Mouse (Mus musculus): ENCODE measurements around the gene Trpm8. TPM values are rescaled to one million over a fixed set of nuclear protein-coding genes. Genes with fewer than 3 reads are reported as not detected.

The Trpm8 gene
- total RNA-seq, 2 experiments from 2014 or later, result not detected

- DNase-seq, result no peak
Observed at GRCm38 (mm10) chr1:88248658-88249057, 28.8 kb upstream of the Trpm8 start.

DNA sequence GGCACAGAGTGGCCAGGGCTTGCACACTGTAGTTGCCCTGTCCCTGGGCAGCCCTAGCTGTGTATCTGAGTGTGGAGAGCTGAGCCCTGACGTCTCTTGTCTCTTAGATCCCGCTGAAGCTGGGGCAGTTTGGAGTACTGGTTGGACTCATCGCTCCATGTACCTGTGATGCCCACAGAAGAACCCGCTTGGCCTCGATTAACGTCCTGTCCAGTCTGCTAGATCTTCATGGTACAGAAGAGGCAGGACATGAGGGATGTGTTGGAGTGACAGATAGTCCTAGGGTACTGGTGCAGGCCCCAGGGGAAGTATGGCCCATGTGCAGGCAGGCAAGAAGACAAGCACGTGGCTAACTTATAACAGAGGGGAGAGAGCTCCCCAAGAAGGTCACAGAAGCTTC is 27.9 kb upstream of the Trpm8 start:
- DNase-seq, result no peak

- no peak for DNase-seq
Observed at GRCm38 (mm10) chr1:88250023-88250422, 27.4 kb upstream of the Trpm8 start.

DNA sequence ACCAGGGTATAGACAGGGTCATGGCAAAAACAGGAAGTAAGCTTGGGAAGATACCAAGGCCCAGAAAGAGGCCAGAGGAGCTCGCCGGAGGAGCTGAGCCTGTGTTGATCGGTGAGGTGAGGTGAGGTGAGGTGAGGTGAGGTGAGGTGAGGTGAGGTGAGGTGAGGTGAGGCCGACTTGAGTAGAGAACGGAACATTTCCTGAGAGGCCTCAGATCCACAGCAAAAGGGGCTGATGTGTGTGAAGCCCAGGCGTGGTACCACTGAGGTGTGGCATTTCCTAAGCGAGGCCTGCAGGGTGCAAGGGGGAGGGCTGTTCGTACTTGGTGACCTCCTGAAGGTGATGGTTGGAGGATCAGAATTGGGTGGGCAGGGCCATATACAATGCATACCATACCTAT is 24.4 kb upstream of the Trpm8 start:
- no peak for DNase-seq

GRCm38 (mm10) chr1:88253540-88253939 is 23.9 kb upstream of the Trpm8 start:
- DNase-seq, result no peak

DNA sequence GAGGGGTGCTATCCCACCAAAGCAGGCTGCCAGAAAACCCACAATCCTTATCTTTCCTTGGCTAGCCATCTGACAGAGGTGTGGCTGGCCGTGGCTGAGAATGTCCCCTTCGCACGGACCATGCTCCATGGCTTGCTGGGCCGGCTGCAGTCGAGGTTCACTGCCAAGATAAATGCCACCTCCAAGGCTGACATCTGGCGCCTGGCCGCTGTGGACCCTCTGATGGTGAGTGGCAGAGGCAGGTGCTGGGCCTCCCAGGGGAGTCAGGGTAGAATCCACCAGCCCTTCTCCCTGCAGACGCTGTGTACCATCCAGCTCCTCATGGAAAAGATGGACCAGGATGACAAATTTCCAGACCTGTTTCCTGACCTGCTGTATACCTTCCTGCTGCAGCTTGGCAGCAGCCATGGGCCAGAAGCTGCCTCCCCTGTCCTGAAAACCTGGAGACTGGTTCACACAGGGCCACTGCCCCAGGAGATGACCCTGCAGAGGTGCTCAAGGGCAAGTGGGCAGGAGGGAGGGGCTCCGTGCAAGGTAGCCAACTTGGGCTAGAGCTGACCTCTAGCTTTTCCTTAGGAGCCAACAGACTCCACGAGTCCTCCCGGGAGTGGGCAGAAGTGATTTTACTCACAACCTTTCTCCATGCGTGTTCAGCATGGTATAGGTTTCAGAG is 22.5 kb upstream of the Trpm8 start:
- no peak for DNase-seq

GRCm38 (mm10) chr1:88255466-88255857 is 22.0 kb upstream of the Trpm8 start:
- no peak for DNase-seq

- DNase-seq, result no peak
Observed at GRCm38 (mm10) chr1:88255989-88256754, 21.3 kb upstream of the Trpm8 start.

DNA sequence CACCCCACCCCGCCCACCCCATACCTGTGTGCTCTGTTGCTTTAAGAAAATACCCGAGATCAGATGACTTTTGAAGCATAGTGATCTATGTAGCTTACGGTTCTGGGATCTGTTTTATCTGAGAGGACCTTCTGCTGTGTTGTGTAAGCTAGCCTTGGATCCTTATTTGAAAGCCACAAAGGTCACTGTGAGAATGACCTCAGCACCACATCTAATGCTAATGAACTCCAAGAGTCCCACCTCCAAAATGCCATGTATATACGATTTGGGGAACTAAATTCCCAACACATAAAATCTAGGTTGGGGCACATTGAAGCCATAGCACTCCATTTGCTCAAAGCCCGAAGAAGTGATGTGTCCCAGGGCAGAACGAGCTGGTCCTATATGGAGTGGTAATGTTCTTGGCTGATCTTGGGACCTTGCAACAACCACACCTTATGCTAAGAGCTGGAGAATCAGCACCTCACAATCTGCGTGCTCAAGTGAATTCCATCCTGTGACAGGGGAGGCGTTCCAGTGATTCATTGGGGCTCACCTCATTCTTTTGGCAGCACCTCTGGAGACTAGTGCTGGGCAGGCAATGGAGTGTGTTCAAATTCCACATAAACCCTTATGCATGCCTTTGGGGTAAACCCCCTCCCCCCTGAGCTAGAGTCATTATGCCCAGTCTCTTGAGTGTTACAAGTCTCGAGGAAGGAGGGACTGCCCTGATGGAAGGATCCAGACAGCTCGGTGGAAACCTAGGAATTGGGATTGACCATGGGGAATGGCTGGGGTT is 20.4 kb upstream of the Trpm8 start:
- no peak for DNase-seq

DNA sequence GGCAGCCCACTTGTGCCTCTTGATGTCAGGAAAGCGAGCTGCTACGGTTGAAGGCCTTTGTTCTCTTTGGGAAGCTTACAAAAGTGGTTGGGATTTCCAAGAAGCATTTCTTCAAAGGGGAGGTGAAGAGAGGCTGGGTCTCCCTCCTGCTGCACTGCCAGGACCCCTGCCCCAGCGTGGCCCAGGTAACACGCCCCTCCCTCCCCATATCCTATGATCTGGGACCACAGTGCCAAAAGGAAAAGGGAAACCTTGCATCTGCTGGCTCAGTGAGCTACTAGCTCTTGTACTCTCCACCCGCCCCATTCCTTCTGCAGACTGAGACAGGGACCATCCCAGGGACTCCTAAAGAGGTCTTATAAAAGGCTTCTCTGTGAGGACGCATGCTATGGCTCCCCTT is 19.8 kb upstream of the Trpm8 start:
- no peak for DNase-seq

- no peak for DNase-seq
Observed at GRCm38 (mm10) chr1:88258361-88258760, 19.1 kb upstream of the Trpm8 start.

DNA sequence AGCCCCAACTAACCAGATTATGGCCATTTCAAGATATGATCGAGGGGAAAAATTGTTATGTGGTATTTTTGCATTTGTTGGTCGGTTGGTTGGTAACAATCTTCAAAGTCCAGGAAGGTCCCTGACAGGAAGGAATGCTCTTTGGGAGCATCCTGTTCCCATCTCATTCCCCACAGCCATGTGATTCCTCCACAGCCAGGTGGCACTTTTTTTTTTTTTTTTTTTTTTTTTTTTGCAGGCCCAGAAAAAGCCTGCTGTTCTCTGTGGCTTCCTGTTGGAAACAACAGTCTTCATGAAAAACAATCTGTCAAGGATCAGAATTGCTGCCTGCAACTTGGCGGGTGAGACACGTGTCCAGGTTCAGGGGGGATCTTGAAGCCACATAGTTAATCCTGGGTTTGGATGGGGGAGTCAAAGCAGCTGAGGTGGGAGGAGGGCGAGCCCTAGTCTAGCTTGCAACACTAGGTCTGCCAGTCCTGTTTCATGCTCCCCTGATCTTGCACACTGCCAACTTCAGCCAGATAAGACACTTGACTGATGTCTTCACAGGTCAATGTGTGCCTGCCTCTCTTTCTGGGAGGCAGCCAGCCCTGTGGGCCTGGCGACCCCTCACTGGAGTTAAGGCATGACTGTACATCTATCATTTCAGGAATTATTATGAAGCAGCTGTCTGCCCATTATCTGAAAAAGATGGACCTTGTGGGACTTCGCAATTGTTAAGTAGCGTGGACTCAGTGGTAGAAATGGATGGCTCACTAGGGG is 18.4 kb upstream of the Trpm8 start:
- DNase-seq, result peak; percentile 64

DNA sequence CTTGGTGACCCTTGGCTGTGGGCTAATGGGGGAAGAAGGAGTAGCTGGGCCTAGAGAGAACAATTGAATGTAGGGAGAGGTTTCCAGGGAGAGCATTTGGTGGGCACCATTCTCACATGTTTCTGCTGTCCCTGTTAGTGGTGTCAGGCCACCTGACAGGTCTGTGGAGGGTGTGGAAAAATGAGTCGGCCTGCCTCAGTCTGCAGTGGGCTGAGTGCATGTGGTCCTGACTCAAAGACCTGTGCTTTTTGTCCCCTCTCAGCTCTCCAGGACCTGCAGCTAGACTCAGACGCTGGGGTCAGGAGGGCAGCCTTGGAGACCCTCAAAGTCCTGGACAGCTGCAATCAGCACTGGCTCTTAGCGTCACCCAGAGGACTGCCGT is 17.8 kb upstream of the Trpm8 start:
- no peak for DNase-seq

DNA sequence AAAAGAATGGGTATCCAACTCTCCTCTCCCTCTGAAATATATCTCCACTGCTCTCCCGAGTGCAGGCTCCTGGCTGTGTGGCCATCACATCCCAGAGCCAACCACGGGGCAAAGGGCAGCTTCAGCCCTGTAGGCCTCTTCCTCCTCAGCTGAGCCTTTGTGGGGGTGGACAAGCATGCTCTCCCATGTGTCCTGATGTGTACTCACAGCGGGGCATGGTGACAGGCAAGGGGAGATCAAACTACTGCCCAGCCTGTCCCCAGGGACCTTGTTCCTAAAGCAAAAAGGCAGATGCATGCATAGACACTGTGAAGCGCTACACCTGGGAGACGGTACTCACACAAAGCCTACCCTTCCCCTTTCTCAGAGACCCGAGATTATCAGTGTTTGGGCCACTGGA is 17.3 kb upstream of the Trpm8 start:
- DNase-seq, result peak; percentile 68

GRCm38 (mm10) chr1:88260604-88261377 is 16.7 kb upstream of the Trpm8 start:
- DNase-seq, result no peak

DNA sequence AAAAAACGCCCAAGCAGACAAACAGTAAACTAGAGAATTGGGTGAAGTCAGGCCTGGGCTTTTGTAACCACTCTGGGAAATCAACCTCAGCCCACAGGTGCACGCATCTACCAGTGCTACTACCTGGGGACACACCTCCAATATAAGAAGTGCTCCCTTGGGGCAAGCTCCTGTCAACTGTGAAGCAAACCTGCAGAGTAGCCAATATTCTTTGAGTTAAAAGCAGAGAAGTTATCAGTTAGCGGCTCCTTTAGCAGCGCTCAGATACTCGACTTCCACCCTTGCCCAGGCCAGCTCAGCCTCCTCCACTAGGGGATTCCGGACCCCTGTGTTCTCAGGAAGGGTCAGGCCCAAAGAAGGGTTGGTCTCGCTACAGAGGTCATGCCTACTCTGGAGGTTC is 15.8 kb upstream of the Trpm8 start:
- DNase-seq, result no peak

- peak; percentile 77 for DNase-seq
Observed at GRCm38 (mm10) chr1:88262255-88262654, 15.2 kb upstream of the Trpm8 start.

- DNase-seq, result no peak
Observed at GRCm38 (mm10) chr1:88262961-88263360, 14.5 kb upstream of the Trpm8 start.

DNA sequence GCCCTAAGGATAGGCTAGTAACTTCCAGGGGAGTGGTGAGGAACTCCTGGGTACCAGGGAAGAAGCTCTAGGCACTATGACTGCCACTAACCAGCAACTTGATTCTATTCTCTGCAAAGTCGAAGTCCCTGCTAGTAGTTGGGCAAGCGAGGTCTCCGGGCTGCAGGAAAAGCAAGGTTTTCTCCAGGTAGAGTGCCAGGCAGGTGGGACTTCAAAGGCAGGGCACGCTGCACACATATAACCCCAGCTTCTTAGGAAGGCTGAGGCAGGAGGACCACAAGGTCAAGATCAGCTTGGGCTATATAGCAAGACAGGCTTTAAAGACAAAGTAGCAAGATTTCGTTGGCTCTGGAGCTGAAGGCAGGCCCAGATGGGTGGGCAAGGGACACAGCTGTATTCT is 13.7 kb upstream of the Trpm8 start:
- no peak for DNase-seq

DNA sequence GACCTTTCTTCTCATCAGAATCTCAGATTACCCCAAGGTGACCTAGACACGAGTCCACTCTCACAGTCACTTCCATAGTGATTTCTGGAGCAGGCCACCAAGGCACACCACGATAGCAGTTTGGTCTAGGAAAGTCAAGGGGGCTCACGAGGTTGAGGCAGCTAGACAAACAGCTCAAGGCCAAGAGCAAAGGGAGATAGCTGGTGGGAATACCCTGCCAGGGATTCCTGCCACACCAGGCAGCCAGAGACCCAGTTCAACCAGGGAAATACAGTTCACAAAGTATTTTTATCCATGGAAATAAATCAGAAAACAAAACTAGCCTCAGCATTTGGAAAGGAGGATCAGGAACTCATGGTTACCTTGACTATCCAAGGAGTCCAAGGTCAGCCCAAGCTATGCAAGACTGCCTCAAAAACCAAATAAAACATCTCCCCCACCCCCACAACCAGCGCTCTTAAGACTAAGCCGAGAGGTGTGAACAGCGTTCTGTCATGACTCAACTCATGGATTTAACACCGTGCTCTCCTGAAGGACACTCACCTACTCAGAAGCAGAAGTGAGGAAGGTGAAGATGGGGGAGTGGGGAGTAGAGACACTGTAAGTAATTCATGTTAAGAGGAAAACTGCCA is 13.1 kb upstream of the Trpm8 start:
- no peak for DNase-seq

- no peak for DNase-seq
Observed at GRCm38 (mm10) chr1:88264869-88265240, 12.6 kb upstream of the Trpm8 start.

- DNase-seq, result no peak
Observed at GRCm38 (mm10) chr1:88266123-88266522, 11.3 kb upstream of the Trpm8 start.
